Mouse (Mus musculus): Measurements from ENCODE around the gene Olfr544. TPM values are rescaled to one million over a fixed set of nuclear protein-coding genes. Genes with fewer than 3 reads are reported as not detected.

Gene Olfr544
- total RNA-seq, 2 experiments from 2014 or later: not detected

GRCm38 (mm10) chr7:102480821-102481220, 7.3 kb downstream of the Olfr544 start:
- no peak for DNase-seq (ENCODE audit: extremely low spot score in 1 of 2, low spot score in 2 of 2)
- intact Hi-C loops (cut with DNase I): no loop called here

GRCm38 (mm10) chr7:102479368-102480078, 8.6 kb downstream of the Olfr544 start:
- peak in 1 of 2 experiments; percentile 42 for DNase-seq (ENCODE audit: extremely low spot score in 1 of 2, low spot score in 2 of 2)
- intact Hi-C loops (cut with DNase I): no loop called here

GRCm38 (mm10) chr7:102478926-102479325, 9.2 kb downstream of the Olfr544 start:
- intact Hi-C loops (cut with DNase I): no loop called here
- no peak for DNase-seq (ENCODE audit: extremely low spot score in 1 of 2, low spot score in 2 of 2)

- intact Hi-C loops (cut with DNase I): no loop called here
- no peak for DNase-seq (ENCODE audit: extremely low spot score in 1 of 2, low spot score in 2 of 2)
These were observed 9.7 kb downstream of the Olfr544 start for GRCm38 (mm10) chr7:102478425-102478824.

- intact Hi-C loops (cut with DNase I): no loop called here
- no peak for DNase-seq (ENCODE audit: extremely low spot score in 1 of 2, low spot score in 2 of 2)
These were observed 10.7 kb downstream of the Olfr544 start for GRCm38 (mm10) chr7:102477377-102477776.

- intact Hi-C loops (cut with DNase I): no loop called here
- DNase-seq (ENCODE audit: extremely low spot score in 1 of 2, low spot score in 2 of 2): no peak
These were observed 11.5 kb downstream of the Olfr544 start for GRCm38 (mm10) chr7:102476601-102477000.

- intact Hi-C loops (cut with DNase I): no loop called here
- no peak for DNase-seq (ENCODE audit: extremely low spot score in 1 of 2, low spot score in 2 of 2)
These were observed 15.4 kb downstream of the Olfr544 start for GRCm38 (mm10) chr7:102472675-102473074.

- DNase-seq (ENCODE audit: extremely low spot score in 1 of 2, low spot score in 2 of 2): no peak
- intact Hi-C loops (cut with DNase I): no loop called here
These were observed 20.5 kb downstream of the Olfr544 start for GRCm38 (mm10) chr7:102467566-102467965.

- no peak for DNase-seq (ENCODE audit: extremely low spot score in 1 of 2, low spot score in 2 of 2)
- intact Hi-C loops (cut with DNase I): no loop called here
These were observed 29.3 kb downstream of the Olfr544 start for GRCm38 (mm10) chr7:102458618-102459380.

GRCm38 (mm10) chr7:102446438-102446837, 41.7 kb downstream of the Olfr544 start:
- intact Hi-C loops (cut with DNase I): no loop called here

GRCm38 (mm10) chr7:102444301-102444700, 43.8 kb downstream of the Olfr544 start:
- no peak for DNase-seq (ENCODE audit: extremely low spot score in 1 of 2, low spot score in 2 of 2)
- intact Hi-C loops (cut with DNase I): no loop called here

More at GRCm38 (mm10) chr7:102446438-102446837, 41.7 kb downstream of the Olfr544 start:
- DNase-seq (ENCODE audit: extremely low spot score in 1 of 2, low spot score in 2 of 2): no peak

GRCm38 (mm10) chr7:102442432-102442831, 45.7 kb downstream of the Olfr544 start:
- intact Hi-C loops (cut with DNase I): no loop called here

GRCm38 (mm10) chr7:102441657-102442391, 46.3 kb downstream of the Olfr544 start, which contains the start of gene Rrm1:
Rrm1 (plus strand) TSS chr7:102441695.
- intact Hi-C loops (cut with DNase I): no loop called here
- peak; percentile 95 to 97 for DNase-seq (ENCODE audit: extremely low spot score in 1 of 2, low spot score in 2 of 2)

More at GRCm38 (mm10) chr7:102442432-102442831, 45.7 kb downstream of the Olfr544 start:
- DNase-seq (ENCODE audit: extremely low spot score in 1 of 2, low spot score in 2 of 2): no peak

- no peak for DNase-seq (ENCODE audit: extremely low spot score in 1 of 2, low spot score in 2 of 2)
These were observed 47.1 kb downstream of the Olfr544 start for GRCm38 (mm10) chr7:102440822-102441656.

GRCm38 (mm10) chr7:102434344-102434743, 53.8 kb downstream of the Olfr544 start:
- intact Hi-C loops (cut with DNase I): no loop called here
- no peak for DNase-seq (ENCODE audit: extremely low spot score in 1 of 2, low spot score in 2 of 2)

More at GRCm38 (mm10) chr7:102440822-102441656, 47.1 kb downstream of the Olfr544 start:
- intact Hi-C loops (cut with DNase I): no loop called here
